Comparison of ENCODE assay signal across 25 mouse cellular contexts in genomic region chr12:82452428-82452827, GRCm38 (mm10).
A peak's percentile ranks its signal among the peaks of the same experiment; 100 is the strongest.
DNase-seq lines count a peak whose midpoint lies in the region; ATAC-seq and TF ChIP-seq lines count a peak whose summit lies in the region.
"Had no signal": no experiment of that assay in that cellular context is flagged by ENCODE, and none has a peak within 500 bp of the region (broad histone marks: within the 10 kb centered on the region; RNA-seq: fewer than 3 reads in every experiment).

No protein-coding gene starts in this region.

- ATAC-seq in midbrain, embryonic 11.5 days (ENCODE audit: low FRiP score), result no peak
- ATAC-seq: activated CD4-positive, CD25-positive, alpha-beta regulatory T cell, adult 4 months; CD4-positive, CD25-positive, alpha-beta regulatory T cell, adult 4 months; forebrain, embryonic 15.5 days had no signal

- TF ChIP-seq CTCF in MEL (IDR thresholded peaks at IDR 0.05 in 2 of 3, conservative IDR thresholded peaks at IDR 0.05 in 1 of 3; ENCODE audit: control insufficient read depth in 1 of 3, insufficient read depth in 1 of 3, low read depth in 2 of 3, low read length in 3 of 3, poor library complexity in 1 of 3, severe bottlenecking in 1 of 3), result no peak

- DNase-seq in adrenal gland, postnatal 10 days, result peak; percentile 18
- no peak for DNase-seq in adrenal gland, postnatal 4 days (ENCODE audit: low spot score in 2 of 2)
- peak; percentile 35 for DNase-seq in lung, postnatal 10 days
- DNase-seq in lung, postnatal 4 days, result no peak
- DNase-seq in ES-CJ7 (ENCODE audit: low read depth, low spot score), result peak; percentile 24
- no peak for DNase-seq in MEL (ENCODE audit: low read depth, low spot score)
- no peak for DNase-seq in midbrain, embryonic 11.5 days (ENCODE audit: low spot score, missing footprints)
- no peak for DNase-seq in liver
- DNase-seq: cerebellum, adult 11-12 months; cerebellum, adult 8-10 months; cerebellum, postnatal 36 days; embryo, embryonic 11 days; gastrocnemius, postnatal 25 days; heart, adult 18-20 months had no signal

- H3K27me3 ChIP-seq in MEL (ENCODE audit: control insufficient read depth in 1 of 2, insufficient read depth in 2 of 2, low read length in 2 of 2), result no peaks in the 10 kb centered on the region
- H3K27me3 ChIP-seq in midbrain, embryonic 11.5 days (ENCODE audit: control insufficient read depth, insufficient read depth, low read length), result no peaks in the 10 kb centered on the region
- H3K27me3 ChIP-seq: embryonic facial prominence, embryonic 13.5 days; forebrain, embryonic 12.5 days; forebrain, embryonic 15.5 days; heart, embryonic 13.5 days; hindbrain, embryonic 12.5 days; hindbrain, embryonic 15.5 days; Patski had no signal

- TF ChIP-seq RAD21 in MEL (IDR thresholded peaks at IDR 0.05; ENCODE audit: low read depth, low read length), result no peak

- H3K36me3 ChIP-seq in MEL (ENCODE audit: control insufficient read depth in 1 of 2, insufficient read depth in 2 of 2, low read length in 2 of 2), result no peaks in the 10 kb centered on the region
- H3K36me3 ChIP-seq in midbrain, embryonic 11.5 days (ENCODE audit: control insufficient read depth, insufficient read depth, low read length), result peaks cover 4% of the 10 kb centered on the region; the same call in 1 of the 2 replicates

- no peaks in the 10 kb centered on the region for H3K4me1 ChIP-seq in MEL (ENCODE audit: control insufficient read depth in 1 of 2, insufficient read depth in 2 of 2, low read length in 2 of 2)
- H3K4me1 ChIP-seq in midbrain, embryonic 11.5 days (ENCODE audit: control insufficient read depth, insufficient read depth, low read length), result no peaks in the 10 kb centered on the region
- H3K4me1 ChIP-seq: forebrain, embryonic 12.5 days; forebrain, embryonic 15.5 days; heart, embryonic 13.5 days; hindbrain, embryonic 12.5 days; hindbrain, embryonic 15.5 days had no signal

- WGBS in midbrain, embryonic 11.5 days, result 83% methylated on average over 2 of the region's 2 CpGs

- H3K9me3 ChIP-seq in MEL (replicated peaks; ENCODE audit: insufficient read depth, low read length), result no peaks in the 10 kb centered on the region
- no peaks in the 10 kb centered on the region for H3K9me3 ChIP-seq in midbrain, embryonic 11.5 days (ENCODE audit: control insufficient read depth, low read length)
- H3K9me3 ChIP-seq: embryonic facial prominence, embryonic 10.5 days; forebrain, embryonic 12.5 days; forebrain, embryonic 15.5 days; hindbrain, embryonic 15.5 days had no signal

- TF ChIP-seq EP300 in MEL (IDR thresholded peaks at IDR 0.05; ENCODE audit: low read depth in 1 of 2, low read length in 2 of 2), result no peak

- H3K9ac ChIP-seq in MEL (ENCODE audit: control insufficient read depth, low read depth, low read length, poor library complexity, severe bottlenecking), result no peak overlapping the region
- no peak overlapping the region for H3K9ac ChIP-seq in midbrain, embryonic 11.5 days (ENCODE audit: low read length)
- H3K9ac ChIP-seq: embryonic facial prominence, embryonic 13.5 days; forebrain, embryonic 12.5 days; forebrain, embryonic 15.5 days; heart, embryonic 13.5 days; hindbrain, embryonic 12.5 days; hindbrain, embryonic 15.5 days had no signal

- H3K4me3 ChIP-seq in MEL (ENCODE audit: control insufficient read depth in 1 of 2, insufficient read depth in 1 of 2, low read depth in 2 of 2, low read length in 2 of 2), result no peak overlapping the region
- H3K4me3 ChIP-seq in midbrain, embryonic 11.5 days (ENCODE audit: low read depth, low read length), result no peak overlapping the region
- H3K4me3 ChIP-seq: embryonic facial prominence, embryonic 10.5 days; embryonic facial prominence, embryonic 13.5 days; erythroblast, embryonic 14.5 days; forebrain, embryonic 12.5 days; forebrain, embryonic 15.5 days; heart, embryonic 13.5 days; hindbrain, embryonic 12.5 days; hindbrain, embryonic 15.5 days had no signal

- H3K79me2 ChIP-seq in MEL (ENCODE audit: control insufficient read depth, insufficient read depth, low read length, poor library complexity), result no peaks in the 10 kb centered on the region

- H3K27ac ChIP-seq in MEL (ENCODE audit: control insufficient read depth, low read depth, low read length), result no peak overlapping the region
- no peak overlapping the region for H3K27ac ChIP-seq in midbrain, embryonic 11.5 days (ENCODE audit: low read depth, low read length)
- H3K27ac ChIP-seq: embryonic facial prominence, embryonic 10.5 days; embryonic facial prominence, embryonic 13.5 days; forebrain, embryonic 12.5 days; forebrain, embryonic 15.5 days; heart, embryonic 13.5 days; hindbrain, embryonic 12.5 days; hindbrain, embryonic 15.5 days had no signal

- H3K4me2 ChIP-seq in midbrain, embryonic 11.5 days, result no peak overlapping the region
- H3K4me2 ChIP-seq: embryonic facial prominence, embryonic 13.5 days; forebrain, embryonic 12.5 days; forebrain, embryonic 15.5 days; heart, embryonic 13.5 days; hindbrain, embryonic 12.5 days; hindbrain, embryonic 15.5 days had no signal

- TF ChIP-seq POLR2A in MEL (IDR thresholded peaks at IDR 0.05; ENCODE audit: control insufficient read depth in 1 of 2, insufficient read depth in 1 of 2, low read depth in 1 of 2, low read length in 2 of 2, poor library complexity in 1 of 2), result no peak

TF ChIP-seq in MEL, 35 proteins besides CTCF, POLR2A, EP300 and RAD21:
- TF ChIP-seq ETS1 (IDR thresholded peaks at IDR 0.05; ENCODE audit: low read depth, low read length) (no peak), ZMIZ1 (IDR thresholded peaks at IDR 0.05; ENCODE audit: low read depth, low read length) (0 out of 2 replicates have a peak, but pooled peaks have one; percentile 6)

Comparison
In these comparisons a context has a peak if more than half of its experiments do, and no peak if none do; other contexts are left out.
1. DNase-seq: peak in adrenal gland, postnatal 10 days (single experiment), lung, postnatal 10 days (single experiment) and ES-CJ7 (single experiment); none in adrenal gland, postnatal 4 days (0 of 2), lung, postnatal 4 days (0 of 2), MEL (single experiment), midbrain, embryonic 11.5 days (single experiment) and liver (single experiment).